Mouse (Mus musculus) gastrocnemius, postnatal 25 days (tissue): ENCODE data around the gene Idua. TPM values are rescaled to one million over a fixed set of nuclear protein-coding genes. Genes with fewer than 3 reads are reported as not detected.
A peak's percentile ranks its signal among the peaks of the same experiment; 100 is the strongest.

Experiments used
- DNase-seq: peaks from one replicate; pipeline ENCODE4 v3.0.0; 2022
- total RNA-seq, 2 experiments: library from RNA; stranded (reverse); gene quantifications; 1 replicate in 1 of 2; 2 replicates in 1 of 2; pipeline ENCODE4 v1.2.3; 2021

Idua gene
- total RNA-seq, 2 experiments from 2014 or later: 7.8 to 9.4 TPM

DNA sequence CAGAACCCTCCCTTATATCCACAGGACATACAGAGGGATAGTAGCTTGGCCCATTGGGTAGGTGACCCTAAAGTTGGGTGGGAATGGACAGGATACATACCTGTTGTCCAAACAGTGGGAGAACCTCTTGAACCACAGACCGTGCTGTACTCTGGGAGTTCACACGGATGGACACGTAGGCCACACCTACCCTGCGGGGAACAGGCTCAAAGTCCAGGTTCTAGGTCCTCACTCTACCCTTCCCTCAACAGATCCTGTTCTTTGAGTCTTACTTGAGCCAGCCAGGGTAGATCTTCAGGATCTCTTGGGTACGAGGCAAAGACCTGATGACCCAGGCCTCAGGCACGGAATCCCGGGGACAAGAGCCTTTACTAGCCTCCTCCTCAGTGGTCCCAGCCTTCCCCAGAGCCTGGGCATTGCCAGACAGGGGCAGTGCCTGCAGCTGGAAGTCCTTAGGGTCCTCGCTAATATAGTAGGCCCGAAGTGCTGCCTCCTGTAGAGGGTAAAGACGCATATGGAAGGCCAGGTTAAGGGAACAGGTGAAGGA, 5.6 kb upstream of the Idua start:
- DNase-seq: no peak

- no peak for DNase-seq
Measured at GRCm38 (mm10) chr5:108655381-108655780, 4.8 kb upstream of the Idua start.

- DNase-seq: no peak
Measured at GRCm38 (mm10) chr5:108655891-108656650, 4.1 kb upstream of the Idua start.

- no peak for DNase-seq
Measured at GRCm38 (mm10) chr5:108657406-108657805, 2.7 kb upstream of the Idua start.

DNA sequence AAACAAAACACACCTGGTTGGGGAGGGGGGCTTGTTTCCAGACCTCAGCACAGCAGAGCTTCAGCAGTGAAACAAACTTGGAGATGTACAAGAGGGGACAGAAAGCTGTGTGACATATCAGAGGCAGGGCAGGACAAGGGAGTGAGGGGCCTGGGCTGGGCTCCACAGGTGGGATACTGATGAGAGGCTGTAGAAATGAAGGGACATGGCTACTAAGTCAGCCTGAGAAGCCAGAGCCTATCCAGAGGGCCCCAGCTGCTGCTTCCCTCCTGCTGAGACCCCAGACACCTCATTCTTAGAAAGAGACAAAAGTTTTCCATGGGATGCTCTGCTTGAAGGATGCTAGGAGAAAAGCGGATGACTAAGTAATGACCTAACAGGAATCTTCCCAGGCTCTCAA, 1.5 kb upstream of the Idua start:
- no peak for DNase-seq

DNA sequence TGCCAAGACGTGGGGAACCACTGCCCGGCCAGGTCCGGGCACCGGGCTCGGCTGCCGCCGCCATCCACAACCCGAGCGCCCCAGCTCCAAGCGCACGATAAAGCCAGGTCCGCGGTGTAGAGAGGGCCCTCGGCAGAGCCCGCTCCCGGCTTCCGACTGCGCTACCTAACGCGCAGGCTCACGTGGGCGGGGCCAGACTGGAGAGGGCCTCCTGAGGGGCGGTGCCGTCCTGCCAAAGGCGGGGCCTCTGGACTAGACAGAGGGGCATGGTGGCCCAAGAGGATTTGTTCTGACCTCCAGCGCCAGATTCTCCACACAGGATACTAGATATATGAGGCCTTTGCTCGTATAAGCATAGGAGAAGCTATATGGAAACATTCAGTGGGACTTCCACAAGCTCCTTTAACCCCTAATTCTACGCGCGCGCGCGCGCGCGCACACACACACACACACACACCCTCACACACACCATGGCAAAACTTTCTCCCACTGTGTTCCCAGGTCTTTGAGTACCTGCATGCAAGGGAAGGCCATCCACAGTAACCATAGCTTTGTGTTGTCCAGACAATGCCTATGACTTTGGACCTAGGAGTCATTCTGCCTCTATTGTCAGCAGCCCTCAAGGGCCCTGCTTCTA, 619 bp downstream of the Idua start:
- peak; percentile 88 for DNase-seq

GRCm38 (mm10) chr5:108662772-108663171, 2.6 kb downstream of the Idua start:
- DNase-seq: no peak

GRCm38 (mm10) chr5:108665066-108665465, 4.9 kb downstream of the Idua start:
- no peak for DNase-seq

DNA sequence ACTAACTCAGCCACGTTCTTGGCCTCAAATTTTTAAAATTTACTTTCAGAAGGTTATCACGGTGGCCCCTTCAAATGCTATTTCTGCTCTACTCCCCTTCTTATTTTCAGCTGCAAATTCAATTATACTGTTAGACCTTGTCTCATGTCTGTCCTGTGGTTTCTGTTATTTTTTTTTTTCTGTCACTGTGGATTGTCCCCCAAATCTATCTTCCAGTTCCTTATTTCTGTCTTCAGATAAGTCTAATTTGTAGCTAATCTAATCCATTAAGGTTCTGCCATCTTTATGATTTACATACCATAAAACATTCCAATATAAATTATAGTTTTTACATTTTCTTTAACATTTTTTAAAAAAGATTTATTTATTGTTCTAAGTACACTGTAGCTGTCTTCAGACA, 7.2 kb downstream of the Idua start:
- DNase-seq: no peak

DNA sequence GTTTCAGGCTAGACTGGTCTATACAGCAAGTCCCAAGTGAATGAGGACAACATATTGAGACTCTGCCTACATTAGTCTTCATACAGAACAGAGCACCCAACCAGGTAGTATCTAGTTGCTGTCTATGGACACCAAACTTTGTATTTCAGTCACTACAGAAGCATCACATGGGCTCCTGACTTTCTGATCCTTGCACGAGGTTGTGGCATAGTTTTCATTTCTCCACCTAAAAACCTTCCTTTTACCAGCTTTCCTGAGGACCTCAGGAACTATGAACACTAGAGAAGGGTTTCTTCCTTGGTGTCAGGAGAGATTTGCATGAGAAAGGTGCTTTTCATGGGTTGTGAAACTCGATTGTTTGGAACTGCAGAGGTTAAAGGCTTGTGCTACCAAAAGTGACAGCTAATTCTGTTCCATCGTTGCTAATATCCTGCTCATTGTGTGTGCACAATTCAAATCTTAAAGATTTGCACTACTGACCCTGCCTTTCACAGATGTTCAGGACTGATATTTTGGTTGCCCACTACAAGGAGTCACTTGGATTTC, 8.3 kb downstream of the Idua start:
- no peak for DNase-seq

DNA sequence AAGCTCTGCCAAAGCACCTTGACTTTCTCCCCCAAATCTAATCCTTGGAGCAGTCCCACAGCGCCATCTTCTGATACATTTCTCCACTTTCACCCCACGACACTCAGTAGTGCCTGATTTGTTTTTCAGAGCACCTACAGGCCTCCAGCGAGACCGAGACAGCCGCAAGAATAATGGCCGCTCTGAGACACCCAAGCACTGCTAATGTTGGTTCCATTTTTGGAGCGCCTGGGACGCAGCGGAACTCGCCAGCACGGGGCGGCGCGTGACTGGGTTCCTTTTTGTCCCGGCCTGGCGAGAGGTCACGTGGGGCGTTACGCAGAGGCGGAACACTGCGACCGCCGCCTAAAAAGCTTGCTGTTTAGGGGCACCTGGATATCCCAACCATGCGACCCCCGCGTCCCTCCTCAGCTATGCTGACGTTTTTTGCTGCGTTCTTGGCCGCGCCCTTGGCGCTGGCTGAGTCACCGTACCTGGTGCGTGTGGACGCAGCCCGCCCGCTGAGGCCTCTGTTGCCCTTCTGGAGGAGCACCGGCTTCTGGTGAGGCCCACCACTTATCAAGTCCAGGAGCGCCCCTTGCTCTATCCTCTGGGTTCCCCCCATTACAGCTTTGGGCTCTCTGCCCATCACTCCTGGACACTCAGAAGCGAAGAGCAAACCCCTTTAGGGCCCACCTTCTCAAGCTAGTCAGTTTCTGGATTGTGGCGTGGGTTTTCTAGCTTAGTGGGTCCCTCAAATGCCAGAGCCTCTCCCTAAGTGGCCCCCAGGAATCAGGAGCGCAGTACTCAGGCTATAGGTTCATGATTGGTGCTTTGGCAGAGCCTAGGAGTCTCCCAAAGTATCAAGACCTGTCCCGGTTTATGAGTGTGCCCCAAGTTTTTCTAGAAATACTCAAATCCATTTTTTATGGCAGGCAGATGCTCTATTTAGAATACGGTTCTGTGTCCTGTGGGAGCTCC, 9.1 kb downstream of the Idua start, which contains the start of gene Dgkq:
Gene Dgkq (minus strand): TSS at position 696 of the 960 bp plus-strand sequence.
- DNase-seq: peak; percentile 89

DNA sequence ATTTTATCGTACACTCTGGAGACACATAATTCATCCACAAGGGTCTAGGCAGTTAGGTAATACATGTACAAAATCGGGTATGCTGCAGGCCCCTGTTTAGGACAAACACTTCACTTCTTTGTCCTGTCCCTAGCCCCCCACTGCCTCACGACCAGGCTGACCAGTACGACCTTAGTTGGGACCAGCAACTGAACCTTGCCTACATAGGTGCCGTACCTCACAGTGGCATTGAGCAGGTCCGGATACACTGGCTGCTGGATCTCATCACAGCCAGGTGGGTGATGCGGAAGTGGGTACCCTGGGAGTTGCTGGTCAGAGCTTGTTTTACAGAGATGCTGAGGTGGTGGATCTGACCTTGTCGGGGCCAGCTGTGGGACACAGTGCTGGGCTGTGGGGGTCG, 9.9 kb downstream of the Idua start:
- DNase-seq: no peak

GRCm38 (mm10) chr5:108670785-108671184, 10.7 kb downstream of the Idua start:
- no peak for DNase-seq

GRCm38 (mm10) chr5:108671757-108672156, 11.6 kb downstream of the Idua start:
- no peak for DNase-seq

DNA sequence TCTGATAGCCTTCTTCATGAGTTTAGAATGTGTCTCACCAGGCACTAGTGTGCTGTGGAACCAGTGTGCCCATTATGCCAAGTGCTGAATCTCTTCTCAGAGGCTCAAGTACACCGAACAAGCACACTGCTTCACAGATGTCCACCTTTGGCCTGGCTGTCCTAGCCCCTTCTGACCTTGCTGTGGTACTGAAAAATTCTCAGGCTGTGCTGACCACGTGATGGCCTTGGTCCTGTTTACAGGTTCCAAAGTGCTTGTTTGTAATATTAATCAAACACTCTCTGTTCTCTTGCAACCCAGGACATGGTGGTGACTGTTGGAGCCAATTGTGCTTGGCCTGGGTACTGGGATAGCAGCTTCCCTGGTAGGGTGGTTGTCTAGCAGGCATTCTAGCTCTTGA, 14.5 kb downstream of the Idua start:
- DNase-seq: no peak

DNA sequence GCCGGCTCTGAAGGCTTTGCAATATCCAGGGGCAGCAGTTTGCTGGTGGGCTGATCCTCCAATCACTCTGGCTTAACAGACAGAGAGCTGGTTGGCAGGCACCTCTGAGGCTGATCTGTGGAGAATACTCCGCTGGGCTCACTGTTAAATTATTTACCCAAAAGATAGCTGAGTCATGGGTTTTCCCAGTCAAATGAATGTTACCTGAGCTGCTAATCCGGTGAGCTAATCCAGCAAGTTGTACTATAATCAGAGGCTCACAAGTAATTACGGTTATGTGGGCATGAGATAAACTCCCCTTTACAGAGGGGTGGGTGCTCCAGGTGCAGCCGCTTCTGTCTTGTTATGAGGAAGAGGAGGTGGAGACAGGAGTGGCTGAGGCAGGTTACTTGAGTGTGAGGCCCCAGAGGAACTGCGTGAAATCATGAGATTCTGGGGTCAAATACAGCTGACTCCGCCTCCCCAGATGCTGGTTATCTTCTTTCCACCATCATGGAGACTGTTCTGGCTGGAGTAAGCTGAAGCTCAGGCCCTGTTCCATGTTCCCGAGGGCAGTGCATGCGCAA, 15.2 kb downstream of the Idua start, which contains the start of gene Slc26a1:
Gene Slc26a1 (minus strand): TSS at position 319 of the 566 bp plus-strand sequence.
- no peak for DNase-seq

DNA sequence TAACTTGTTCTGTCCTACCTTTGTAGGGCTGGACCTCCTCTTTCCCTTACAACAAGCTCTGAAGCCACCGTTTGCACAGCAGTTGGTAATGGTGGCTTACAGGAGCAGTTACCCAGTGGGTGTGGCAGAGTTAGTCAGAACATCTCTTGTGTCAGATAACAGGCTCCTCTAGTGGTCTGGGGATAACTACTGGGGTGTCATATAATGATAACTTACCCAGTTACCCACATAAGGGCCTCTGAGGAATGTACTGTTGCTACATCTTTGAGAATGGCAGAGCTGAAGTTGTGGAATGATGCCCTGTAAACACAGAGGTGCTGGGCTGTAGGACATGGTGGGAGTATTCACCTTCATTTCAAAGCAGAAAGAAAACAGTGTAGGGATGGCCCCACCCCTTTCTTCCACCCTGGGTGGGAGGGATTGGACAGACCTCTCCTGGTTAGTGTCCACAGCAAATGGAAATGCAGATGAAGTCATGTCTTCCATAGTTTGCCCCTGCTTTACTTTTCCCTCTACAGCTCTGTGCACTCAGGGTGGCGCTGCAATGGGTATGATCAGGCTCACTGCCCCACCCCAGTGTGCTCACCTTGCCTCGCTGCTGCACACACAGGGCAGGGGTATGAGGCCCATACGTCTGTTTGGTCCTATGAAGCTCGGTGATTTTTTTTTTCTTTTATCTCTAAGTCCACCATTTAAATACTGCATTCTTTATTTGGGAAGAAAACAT, 16.8 kb downstream of the Idua start:
- no peak for DNase-seq

- no peak for DNase-seq
Measured at GRCm38 (mm10) chr5:108677605-108678295, 17.6 kb downstream of the Idua start.

DNA sequence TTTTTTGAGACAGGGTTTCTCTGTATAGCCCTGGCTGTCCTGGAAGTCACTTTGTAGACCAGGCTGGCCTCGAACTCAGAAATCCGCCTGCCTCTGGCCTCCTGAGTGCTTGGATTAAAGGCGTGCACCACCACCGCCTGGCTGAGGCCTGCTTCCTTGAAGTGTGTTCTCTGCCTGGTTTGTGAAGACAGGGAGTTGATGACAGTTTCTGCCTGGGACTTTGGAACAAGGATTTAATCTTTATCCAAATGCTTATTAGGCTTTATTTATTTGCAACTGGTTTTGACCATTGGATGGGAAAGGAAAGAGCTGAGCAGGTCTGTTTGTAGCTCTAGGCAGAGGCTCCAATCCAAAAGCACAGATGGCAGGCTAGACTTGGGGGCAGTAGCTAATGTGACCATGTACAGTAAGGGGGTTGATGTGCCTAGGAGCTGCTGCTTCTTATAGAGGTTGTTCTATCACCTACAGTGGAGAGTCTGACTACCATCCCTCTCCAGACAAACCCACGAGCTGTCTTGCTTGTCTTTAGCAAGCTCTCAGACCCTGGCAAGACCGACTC, 18.2 kb downstream of the Idua start:
- DNase-seq: no peak

GRCm38 (mm10) chr5:108679909-108680308, 19.8 kb downstream of the Idua start:
- DNase-seq: no peak
